Mouse (Mus musculus) C2C12 (cell line): Measurements from ENCODE around the gene Dot1l. TPM values are rescaled to one million over a fixed set of nuclear protein-coding genes. Genes with fewer than 3 reads are reported as not detected.

ENCODE experiments used
- H3K27me3 ChIP-seq: one replicate; pipeline ENCODE4 v1.6.1; 2011; ENCODE audit not compliant: control insufficient read depth, insufficient read depth, insufficient read length
- H3K36me3 ChIP-seq: one replicate; pipeline ENCODE4 v1.6.1; 2011; ENCODE audit not compliant: control insufficient read depth, insufficient read depth
- H3K4me3 ChIP-seq: one replicate; pipeline ENCODE4 v1.5.1; 2011; ENCODE audit warnings: mild to moderate bottlenecking, control low read depth; ENCODE audit not compliant: poor library complexity, insufficient read depth, severe bottlenecking
- H3K79me2 ChIP-seq: one replicate; pipeline ENCODE4 v1.6.1; 2011; ENCODE audit not compliant: control insufficient read depth, insufficient read depth
- H3K79me3 ChIP-seq: one replicate; pipeline ENCODE4 v1.6.1; 2011; ENCODE audit warnings: low read depth, control low read depth
- H3ac ChIP-seq: one replicate; pipeline ENCODE3; 2011; ENCODE audit warnings: low read depth; ENCODE audit not compliant: control insufficient read depth, insufficient read length
- CEBPB ChIP-seq: IDR thresholded peaks from one replicate; pipeline ENCODE4 v1.6.1; 2011; ENCODE audit warnings: low read depth, mild to moderate bottlenecking, control low read depth, moderate library complexity
- CTCF ChIP-seq: IDR thresholded peaks from one replicate; pipeline ENCODE4 v1.5.1; 2011; ENCODE audit not compliant: control insufficient read depth, insufficient read depth, insufficient read length
- FOSL1 ChIP-seq: IDR thresholded peaks from one replicate; pipeline ENCODE4 v1.8.0; 2011; ENCODE audit warnings: mild to moderate bottlenecking, low read length; ENCODE audit not compliant: poor library complexity, insufficient read depth, severe bottlenecking
- MAX ChIP-seq: IDR thresholded peaks from one replicate; pipeline ENCODE4 v1.6.1; 2011; ENCODE audit warnings: mild to moderate bottlenecking, control low read depth
- MYOD1 ChIP-seq: IDR thresholded peaks from one replicate; pipeline ENCODE4 v1.6.1; 2011; ENCODE audit warnings: low read depth; ENCODE audit not compliant: control insufficient read depth, insufficient read length
- MYOG ChIP-seq: IDR thresholded peaks from one replicate; pipeline ENCODE4 v1.6.1; 2011; ENCODE audit not compliant: control insufficient read depth, insufficient read length; ENCODE audit errors: extremely low read depth
- USF1 ChIP-seq: IDR thresholded peaks from one replicate; pipeline ENCODE4 v1.6.1; 2011; ENCODE audit warnings: low read depth, mild to moderate bottlenecking, control low read depth, moderate library complexity
- polyA plus RNA-seq: library from polyadenylated mRNA; unstranded; fragments of >200 nt; fragmentation: generic; extraction: Trizol; gene quantifications from one replicate; pipeline ENCODE4 v1.2.1, GENCODE M21; 2012; ENCODE audit warnings: missing spikeins

The Dot1l gene
- polyA plus RNA-seq, 1 experiment = 19.1 TPM

DNA sequence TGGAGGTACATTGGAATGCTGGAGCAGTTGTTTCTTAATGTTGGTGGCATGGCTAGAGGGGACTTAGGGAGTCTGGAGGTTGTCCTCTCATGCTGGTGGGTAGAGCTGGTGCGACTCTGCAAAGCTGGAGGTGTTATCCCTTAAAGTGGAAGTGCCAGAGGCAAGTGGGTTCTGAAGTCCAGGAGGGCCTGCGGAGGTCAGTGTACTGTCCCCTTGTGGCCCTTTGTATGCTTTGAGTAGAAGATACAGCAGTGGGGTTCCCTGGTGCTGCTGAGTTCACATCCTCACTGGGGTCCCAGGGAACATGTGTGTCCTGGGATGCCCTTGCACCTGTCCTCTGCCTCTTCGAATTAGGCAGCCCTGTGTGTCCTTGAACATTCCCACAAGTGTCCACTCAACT, 1.1 kb downstream of the Dot1l start:
- no peaks in the 10 kb centered on the region for H3K27me3 ChIP-seq
- no peaks in the 10 kb centered on the region for H3K36me3 ChIP-seq
- H3K4me3 ChIP-seq = peak overlapping the region; percentile 78
- peaks cover 56% of the 10 kb centered on the region for H3K79me3 ChIP-seq
- H3K79me2 ChIP-seq = peaks cover 61% of the 10 kb centered on the region
- H3ac ChIP-seq = peak overlapping the region; percentile 96
- TF ChIP-seq MYOD1 (no peak), USF1 (no peak), MYOG (no peak), FOSL1 (no peak), CEBPB (no peak), MAX (no peak), CTCF (no peak)

GRCm38 (mm10) chr10:80756509-80756908, 1.5 kb downstream of the Dot1l start:
- peaks cover 61% of the 10 kb centered on the region for H3K79me3 ChIP-seq
- H3ac ChIP-seq = peak overlapping the region; percentile 96
- H3K79me2 ChIP-seq = peaks cover 65% of the 10 kb centered on the region
- H3K27me3 ChIP-seq = no peaks in the 10 kb centered on the region
- H3K4me3 ChIP-seq = peak overlapping the region; percentile 78
- TF ChIP-seq MYOG = no peak
- TF ChIP-seq CEBPB = no peak
- TF ChIP-seq FOSL1 = no peak
- TF ChIP-seq CTCF = no peak
- no peak for TF ChIP-seq USF1
- TF ChIP-seq MYOD1 = no peak
- TF ChIP-seq MAX = no peak
- no peaks in the 10 kb centered on the region for H3K36me3 ChIP-seq

GRCm38 (mm10) chr10:80756967-80757366, 2.0 kb downstream of the Dot1l start:
- H3K36me3 ChIP-seq = no peaks in the 10 kb centered on the region
- peaks cover 69% of the 10 kb centered on the region for H3K79me2 ChIP-seq
- peak overlapping the region; percentile 96 for H3ac ChIP-seq
- H3K4me3 ChIP-seq = peak overlapping the region; percentile 28
- H3K27me3 ChIP-seq = no peaks in the 10 kb centered on the region
- H3K79me3 ChIP-seq = peaks cover 65% of the 10 kb centered on the region
- TF ChIP-seq CTCF = no peak
- TF ChIP-seq MYOD1 = no peak
- TF ChIP-seq USF1 = no peak
- no peak for TF ChIP-seq MAX
- TF ChIP-seq MYOG = no peak
- TF ChIP-seq FOSL1 = no peak
- TF ChIP-seq CEBPB = no peak

GRCm38 (mm10) chr10:80757717-80758116, 2.7 kb downstream of the Dot1l start:
- Histone ChIP-seq H3K4me3 (no peak overlapping the region), H3K79me3 (peaks cover 71% of the 10 kb centered on the region)

GRCm38 (mm10) chr10:80758651-80759050, 3.6 kb downstream of the Dot1l start:
- TF ChIP-seq MAX (peak; percentile 22), CEBPB (no peak), USF1 (peak; percentile 81), CTCF (no peak), FOSL1 (peak; percentile 54), MYOD1 (peak; percentile 6), MYOG (no peak)
- Histone ChIP-seq H3K27me3 (no peaks in the 10 kb centered on the region), H3K4me3 (no peak overlapping the region)

More at GRCm38 (mm10) chr10:80757717-80758116, 2.7 kb downstream of the Dot1l start:
- no peaks in the 10 kb centered on the region for H3K27me3 ChIP-seq
- peak; percentile 21 for TF ChIP-seq MYOD1
- peak; percentile 39 for TF ChIP-seq CTCF
- no peak for TF ChIP-seq FOSL1
- TF ChIP-seq MAX = peak; percentile 71
- TF ChIP-seq MYOG = no peak
- TF ChIP-seq CEBPB = no peak
- no peak for TF ChIP-seq USF1
- no peaks in the 10 kb centered on the region for H3K36me3 ChIP-seq
- peak overlapping the region; percentile 31 for H3ac ChIP-seq
- peaks cover 77% of the 10 kb centered on the region for H3K79me2 ChIP-seq

More at GRCm38 (mm10) chr10:80758651-80759050, 3.6 kb downstream of the Dot1l start:
- peaks cover 86% of the 10 kb centered on the region for H3K79me2 ChIP-seq
- no peaks in the 10 kb centered on the region for H3K36me3 ChIP-seq
- peaks cover 76% of the 10 kb centered on the region for H3K79me3 ChIP-seq
- no peak overlapping the region for H3ac ChIP-seq
